Mouse (Mus musculus): Measurements from ENCODE around the gene 1700016D06Rik. TPM values are rescaled to one million over a fixed set of nuclear protein-coding genes. Genes with fewer than 3 reads are reported as not detected.
"Not testable (repeated sequence)": the region's sequence is repeated elsewhere in the genome, so short reads cannot be mapped to it uniquely, and the experiment has no call there.

The 1700016D06Rik gene
- polyA plus RNA-seq, 1 experiment from 2014 or later = not detected

DNA sequence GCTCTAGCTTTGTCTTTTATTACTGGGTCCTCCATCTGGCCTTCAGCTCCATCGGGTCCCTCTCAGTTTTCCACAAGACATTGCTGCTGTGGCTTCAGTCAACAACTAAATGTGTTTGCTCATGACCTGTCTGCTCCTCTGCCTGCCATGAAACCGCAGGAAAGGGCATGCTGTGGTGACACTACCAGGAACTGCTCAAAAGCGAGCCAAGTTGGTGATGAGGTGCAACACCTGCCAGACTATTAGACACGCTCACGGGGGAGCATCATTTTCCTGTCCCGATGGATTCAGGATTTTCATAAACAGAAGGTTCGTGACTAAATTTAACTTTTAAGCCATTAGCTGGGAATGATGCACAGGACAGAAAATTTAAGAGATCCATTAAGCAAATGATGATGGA, 16.3 kb downstream of the 1700016D06Rik start:
- H3K36me3 ChIP-seq = no peaks in the 10 kb centered on the region
- H3K27ac ChIP-seq (replicated peaks) = no peak overlapping the region
- ATAC-seq (ENCODE audit: extremely low read depth, insufficient number of reproducible peaks, low FRiP score, low TSS enrichment) = no peak
- WGBS = 82% methylated on average over 7 of the region's 7 CpGs
- H3K27me3 ChIP-seq (replicated peaks) = no peaks in the 10 kb centered on the region
- no peak overlapping the region for H3K4me2 ChIP-seq
- H3K9ac ChIP-seq = no peak overlapping the region
- H3K9me3 ChIP-seq = peaks cover 5% of the 10 kb centered on the region; the same call in 1 of the 2 replicates
- no peak overlapping the region for H3K4me3 ChIP-seq
- no peaks in the 10 kb centered on the region for H3K4me1 ChIP-seq

DNA sequence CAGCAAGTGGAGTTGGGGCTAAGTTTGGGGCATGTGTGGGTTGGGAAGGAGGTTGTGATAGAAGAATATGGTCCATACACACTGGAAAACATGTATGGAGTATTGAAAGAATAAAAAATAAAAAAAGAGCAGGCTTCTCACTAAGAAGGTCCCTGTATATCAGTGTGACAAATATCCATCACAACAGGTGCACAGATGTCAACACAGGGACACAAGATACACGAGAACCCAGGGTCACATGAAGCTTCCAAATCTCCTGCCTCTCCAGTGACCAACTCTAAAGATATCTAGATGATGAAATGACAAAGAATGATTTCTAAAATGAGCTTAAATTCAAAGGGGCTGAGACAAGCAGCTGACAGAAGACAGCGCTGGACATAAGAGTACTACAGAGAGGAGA, 32.6 kb downstream of the 1700016D06Rik start:
- ATAC-seq (ENCODE audit: extremely low read depth, insufficient number of reproducible peaks, low FRiP score, low TSS enrichment) = no peak
- Histone ChIP-seq H3K9ac (no peak overlapping the region), H3K27me3 (replicated peaks) (no peaks in the 10 kb centered on the region), H3K36me3 (no peaks in the 10 kb centered on the region), H3K4me2 (no peak overlapping the region), H3K9me3 (no peaks in the 10 kb centered on the region), H3K4me1 (0 out of 2 replicates have a peak, but pooled peaks cover 3% of the 10 kb centered on the region), H3K27ac (replicated peaks) (no peak overlapping the region), H3K4me3 (no peak overlapping the region)
- 62% methylated on average over 2 of the region's 2 CpGs for WGBS

DNA sequence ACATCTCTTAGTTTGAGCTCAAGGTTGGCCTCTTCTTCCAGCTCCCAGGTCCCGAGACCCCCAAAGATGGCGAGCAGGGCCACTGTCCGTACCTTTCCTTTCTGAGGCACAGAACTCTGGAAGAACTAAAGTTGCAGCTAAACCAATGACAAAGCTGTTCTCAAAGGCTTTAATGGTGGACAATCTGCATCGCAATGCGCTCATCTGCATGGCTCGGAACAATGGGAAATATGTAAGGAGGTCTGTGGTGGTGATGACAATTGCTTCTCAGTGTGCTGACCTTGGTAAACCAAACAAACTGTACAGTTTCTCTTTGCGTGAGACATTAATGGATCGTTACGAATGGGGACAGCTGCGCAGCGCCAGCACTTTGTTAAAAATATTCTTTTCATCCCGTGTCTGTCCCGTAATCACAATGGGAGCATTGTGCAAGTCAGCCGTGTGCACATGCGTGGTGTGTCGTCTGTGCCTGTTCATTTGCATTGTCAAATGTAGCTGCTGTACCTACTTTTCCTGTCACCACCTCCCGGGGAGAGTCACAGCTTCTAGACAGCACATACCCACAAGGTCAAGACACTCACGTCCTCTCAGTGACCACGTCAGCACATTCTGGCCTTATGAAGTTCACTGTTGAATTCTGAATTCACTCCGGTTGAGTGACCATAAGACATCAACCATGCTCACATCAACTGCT, 34.7 kb downstream of the 1700016D06Rik start:
- H3K4me3 ChIP-seq; H3K9me3 ChIP-seq; ATAC-seq (ENCODE audit: extremely low read depth, insufficient number of reproducible peaks, low FRiP score, low TSS enrichment); H3K4me1 ChIP-seq; H3K9ac ChIP-seq; H3K36me3 ChIP-seq; H3K27me3 ChIP-seq (replicated peaks); H3K27ac ChIP-seq (replicated peaks): not testable (repeated sequence)
- 0 out of 2 replicates have a peak overlapping the region, but pooled peaks have one; percentile 9 for H3K4me2 ChIP-seq
- 66% methylated on average over 20 of the region's 20 CpGs for WGBS

DNA sequence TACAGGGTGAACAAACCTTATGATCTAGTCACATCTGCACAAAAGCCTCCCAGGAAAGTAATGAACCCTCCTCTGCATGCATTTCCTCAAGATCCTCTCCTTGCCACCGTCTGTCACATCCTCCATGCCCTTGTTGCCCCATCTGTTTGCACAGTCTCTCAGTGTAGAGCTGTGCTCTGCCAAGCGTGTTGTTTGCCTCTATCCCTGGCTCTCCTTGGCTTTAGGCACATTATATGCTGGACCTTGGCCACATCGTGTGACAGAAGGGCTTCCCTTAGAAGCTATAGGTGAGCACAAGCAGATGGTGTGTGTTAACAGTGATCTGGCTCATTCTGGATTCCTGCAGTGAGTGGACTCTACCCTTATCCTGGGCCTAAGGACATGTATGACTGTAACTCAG, 38.9 kb downstream of the 1700016D06Rik start:
- 0 out of 2 replicates have a peak, but pooled peaks cover 5% of the 10 kb centered on the region for H3K4me1 ChIP-seq
- H3K9ac ChIP-seq = no peak overlapping the region
- ATAC-seq (ENCODE audit: extremely low read depth, insufficient number of reproducible peaks, low FRiP score, low TSS enrichment) = no peak
- no peak overlapping the region for H3K4me3 ChIP-seq
- H3K4me2 ChIP-seq = no peak overlapping the region
- H3K27me3 ChIP-seq (replicated peaks) = 0 out of 2 replicates have a peak, but pooled peaks cover 5% of the 10 kb centered on the region
- H3K36me3 ChIP-seq = no peaks in the 10 kb centered on the region
- H3K9me3 ChIP-seq = no peaks in the 10 kb centered on the region
- no peak overlapping the region for H3K27ac ChIP-seq (replicated peaks)
- WGBS = 78% methylated on average over 3 of the region's 3 CpGs

DNA sequence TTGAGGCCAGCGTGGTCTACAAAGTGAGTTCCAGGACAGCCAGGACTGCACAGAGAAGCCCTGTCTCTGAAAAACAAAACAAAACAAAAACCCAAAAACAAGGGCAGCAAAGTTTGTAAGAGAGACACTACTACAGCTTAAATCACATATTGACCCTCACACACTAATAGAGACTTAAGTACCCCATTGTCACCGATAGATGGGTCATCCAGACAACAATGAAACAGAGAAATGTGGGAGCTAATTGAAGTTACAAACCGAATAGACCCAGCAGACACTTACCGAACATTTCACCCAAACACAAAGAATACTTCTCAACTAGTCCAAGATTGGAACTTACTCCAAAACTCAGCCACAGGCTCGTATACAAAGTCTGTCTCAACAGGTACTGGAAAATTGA, 50.8 kb downstream of the 1700016D06Rik start:
- H3K9me3 ChIP-seq = no peaks in the 10 kb centered on the region
- no peak overlapping the region for H3K4me3 ChIP-seq
- H3K4me1 ChIP-seq = no peaks in the 10 kb centered on the region
- 85% methylated on average over 5 of the region's 5 CpGs for WGBS
- H3K36me3 ChIP-seq = no peaks in the 10 kb centered on the region
- no peak overlapping the region for H3K9ac ChIP-seq
- H3K4me2 ChIP-seq = no peak overlapping the region
- H3K27me3 ChIP-seq (replicated peaks) = no peaks in the 10 kb centered on the region
- H3K27ac ChIP-seq (replicated peaks) = no peak overlapping the region
- ATAC-seq (ENCODE audit: extremely low read depth, insufficient number of reproducible peaks, low FRiP score, low TSS enrichment) = no peak

DNA sequence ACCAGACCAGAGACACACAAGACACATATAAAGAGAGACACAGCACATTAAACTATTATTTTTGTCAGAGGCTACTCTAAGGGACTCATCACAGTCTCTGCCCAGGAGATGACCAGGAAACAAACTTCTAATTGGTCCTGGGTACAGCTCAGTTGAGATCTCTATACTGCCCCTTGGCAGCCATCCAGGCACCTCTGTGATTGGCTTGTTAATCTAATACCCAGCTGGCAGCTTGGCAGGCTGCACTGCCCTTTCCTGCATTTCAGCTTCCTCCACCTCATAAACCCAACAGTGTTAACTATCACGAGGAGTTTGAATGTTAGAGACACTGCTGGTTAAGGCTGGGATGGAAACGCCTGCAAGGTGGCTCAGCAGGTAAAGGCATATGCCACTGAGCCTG, 57.7 kb downstream of the 1700016D06Rik start:
- H3K4me3 ChIP-seq = no peak overlapping the region
- 68% methylated on average over 2 of the region's 2 CpGs for WGBS
- ATAC-seq (ENCODE audit: extremely low read depth, insufficient number of reproducible peaks, low FRiP score, low TSS enrichment) = no peak
- peaks cover 6% of the 10 kb centered on the region for H3K36me3 ChIP-seq
- H3K9ac ChIP-seq = no peak overlapping the region
- H3K9me3 ChIP-seq = peaks cover 7% of the 10 kb centered on the region; the same call in 1 of the 2 replicates
- H3K4me2 ChIP-seq = no peak overlapping the region
- H3K27me3 ChIP-seq (replicated peaks) = no peaks in the 10 kb centered on the region
- H3K4me1 ChIP-seq = 0 out of 2 replicates have a peak, but pooled peaks cover 2% of the 10 kb centered on the region
- H3K27ac ChIP-seq (replicated peaks) = no peak overlapping the region

DNA sequence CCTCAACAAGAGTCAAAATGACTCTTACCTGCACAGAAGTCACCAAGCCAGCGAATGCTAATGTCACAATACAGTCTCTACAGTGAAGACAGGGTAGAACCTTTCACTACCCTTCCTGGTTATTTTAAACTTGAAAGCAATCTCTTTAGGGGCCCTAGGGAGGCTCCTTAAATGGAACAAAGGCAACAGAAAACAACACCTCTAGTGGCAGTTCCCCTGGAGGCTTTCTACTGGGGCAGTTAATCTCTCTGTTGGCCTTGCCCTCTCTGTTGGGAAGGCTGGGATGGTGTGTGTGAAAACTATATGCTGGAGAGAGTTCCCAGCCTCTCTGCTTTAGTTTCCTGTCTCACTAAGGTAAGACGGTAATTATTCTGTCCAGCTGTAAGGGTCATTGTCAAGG, 60.3 kb downstream of the 1700016D06Rik start:
- H3K4me2 ChIP-seq = no peak overlapping the region
- no peak for ATAC-seq (ENCODE audit: extremely low read depth, insufficient number of reproducible peaks, low FRiP score, low TSS enrichment)
- no peak overlapping the region for H3K9ac ChIP-seq
- peaks cover 13% of the 10 kb centered on the region for H3K4me1 ChIP-seq
- H3K27ac ChIP-seq (replicated peaks) = no peak overlapping the region
- H3K4me3 ChIP-seq = no peak overlapping the region
- H3K9me3 ChIP-seq = peaks cover 7% of the 10 kb centered on the region; the same call in 1 of the 2 replicates
- H3K36me3 ChIP-seq = peaks cover 6% of the 10 kb centered on the region
- no peaks in the 10 kb centered on the region for H3K27me3 ChIP-seq (replicated peaks)
- WGBS = 48% methylated on average over 2 of the region's 2 CpGs

DNA sequence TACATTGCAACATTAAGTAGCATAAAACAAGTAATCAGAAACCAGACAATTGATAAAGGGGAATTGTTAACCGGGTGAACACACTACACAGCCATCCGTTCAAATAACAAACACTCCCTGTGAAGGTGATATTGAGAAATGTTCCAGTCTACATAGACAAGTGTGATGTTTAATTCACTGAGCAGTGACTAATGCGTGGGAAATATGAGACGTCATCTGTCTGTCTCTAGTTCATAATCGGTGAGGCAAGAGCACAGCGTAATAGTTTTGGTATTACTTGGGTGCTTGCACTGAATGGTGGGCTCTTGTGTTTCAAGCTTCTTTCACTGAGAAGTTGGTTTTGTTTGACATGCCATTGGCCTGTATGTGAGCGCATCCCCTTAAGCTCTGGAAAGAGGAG, 63.3 kb downstream of the 1700016D06Rik start:
- Histone ChIP-seq H3K27me3 (replicated peaks) (no peaks in the 10 kb centered on the region), H3K4me3 (no peak overlapping the region), H3K27ac (replicated peaks) (no peak overlapping the region), H3K36me3 (peaks cover 6% of the 10 kb centered on the region), H3K9ac (no peak overlapping the region), H3K9me3 (peaks cover 7% of the 10 kb centered on the region; the same call in 1 of the 2 replicates), H3K4me2 (no peak overlapping the region), H3K4me1 (peaks cover 32% of the 10 kb centered on the region)
- 87% methylated on average over 7 of the region's 7 CpGs for WGBS
- no peak for ATAC-seq (ENCODE audit: extremely low read depth, insufficient number of reproducible peaks, low FRiP score, low TSS enrichment)

DNA sequence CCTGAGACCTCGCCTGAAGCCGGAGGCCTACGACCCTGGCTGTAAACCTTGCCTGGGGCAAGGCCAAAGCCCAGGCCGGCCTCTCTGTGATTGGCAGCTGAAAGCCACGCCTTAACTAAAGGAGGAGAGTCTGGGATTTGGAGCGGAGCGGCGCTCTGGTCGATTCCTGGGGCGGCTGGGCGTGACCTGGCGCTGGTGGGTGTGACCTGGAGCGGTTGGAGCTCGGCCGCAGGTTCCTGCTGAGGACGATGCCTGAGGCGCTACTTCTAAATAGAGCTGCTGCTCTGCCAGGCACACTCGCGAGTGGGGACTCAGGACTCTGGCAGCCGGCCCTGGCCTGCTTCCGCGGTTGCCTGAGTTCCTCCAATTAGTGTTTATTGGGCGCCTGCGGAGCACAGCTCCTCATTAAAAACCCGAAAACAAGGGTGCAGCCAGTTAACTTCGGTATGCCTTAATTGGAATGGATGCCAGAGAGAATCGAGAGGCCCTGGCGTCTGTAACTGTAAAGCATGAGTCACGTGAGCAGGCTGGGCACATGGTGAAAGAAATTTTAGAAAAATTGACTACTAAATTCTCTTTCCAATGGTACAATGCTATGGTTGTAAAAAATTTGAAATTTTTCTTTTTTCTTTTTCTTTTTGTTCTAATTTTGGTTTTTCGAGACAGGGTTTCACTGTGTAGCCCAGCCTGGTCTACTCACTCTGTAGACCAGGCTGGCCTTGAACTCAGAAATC, 64.4 kb downstream of the 1700016D06Rik start:
- H3K4me1 ChIP-seq = peaks cover 42% of the 10 kb centered on the region
- peak overlapping the region; percentile 99 for H3K27ac ChIP-seq (replicated peaks)
- peak overlapping the region; percentile 94 for H3K4me2 ChIP-seq
- peak; percentile 51 for ATAC-seq (ENCODE audit: extremely low read depth, insufficient number of reproducible peaks, low FRiP score, low TSS enrichment)
- H3K9me3 ChIP-seq = 0 out of 2 replicates have a peak, but pooled peaks cover 4% of the 10 kb centered on the region
- H3K36me3 ChIP-seq = peaks cover 13% of the 10 kb centered on the region
- no peaks in the 10 kb centered on the region for H3K27me3 ChIP-seq (replicated peaks)
- 3% methylated on average over 30 of the region's 30 CpGs for WGBS
- peak overlapping the region; percentile 97 for H3K9ac ChIP-seq
- H3K4me3 ChIP-seq = peak overlapping the region; percentile 97

DNA sequence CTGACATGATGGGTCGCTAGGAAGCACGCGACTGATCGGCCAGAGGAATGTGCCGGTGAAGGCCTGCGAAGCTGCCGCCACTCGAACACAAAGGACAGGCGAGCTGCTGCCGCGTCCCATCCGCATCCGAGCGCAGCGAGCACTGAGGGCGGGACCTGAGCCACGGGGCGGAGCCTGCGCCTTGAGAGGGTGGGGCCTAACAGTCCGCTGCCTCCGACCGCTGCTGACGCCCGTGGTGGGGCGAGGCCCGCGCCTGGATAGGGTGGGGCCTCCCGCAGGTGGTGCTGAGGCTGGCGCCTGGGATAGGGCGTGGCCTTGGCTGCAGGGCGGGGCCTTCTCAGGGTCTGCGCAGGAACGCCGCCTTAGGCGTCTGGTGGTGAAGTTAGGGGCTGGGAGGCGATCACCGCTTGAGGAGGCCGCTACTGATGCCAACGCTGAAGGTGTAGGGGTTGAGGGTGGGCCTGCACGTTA, 65.2 kb downstream of the 1700016D06Rik start, which contains the start of gene Ankrd10:
TSS of gene Ankrd10 (minus strand) at position 147 of the 471 bp plus-strand sequence.
- H3K27ac ChIP-seq (replicated peaks) = peak within 1 kb of the TSS; percentile 99
- peak within 1 kb of the TSS; percentile 94 for H3K4me2 ChIP-seq
- WGBS = under 1% methylated on average over 40 of the region's 40 CpGs
- peaks cover 15% of the 10 kb centered on the region for H3K36me3 ChIP-seq
- ATAC-seq (ENCODE audit: extremely low read depth, insufficient number of reproducible peaks, low FRiP score, low TSS enrichment) = peak; percentile 96
- H3K27me3 ChIP-seq (replicated peaks) = no peaks in the 10 kb centered on the region
- H3K4me1 ChIP-seq = peaks cover 46% of the 10 kb centered on the region
- peak within 1 kb of the TSS; percentile 97 for H3K4me3 ChIP-seq
- H3K9me3 ChIP-seq = no peaks in the 10 kb centered on the region
- peak within 1 kb of the TSS; percentile 97 for H3K9ac ChIP-seq

DNA sequence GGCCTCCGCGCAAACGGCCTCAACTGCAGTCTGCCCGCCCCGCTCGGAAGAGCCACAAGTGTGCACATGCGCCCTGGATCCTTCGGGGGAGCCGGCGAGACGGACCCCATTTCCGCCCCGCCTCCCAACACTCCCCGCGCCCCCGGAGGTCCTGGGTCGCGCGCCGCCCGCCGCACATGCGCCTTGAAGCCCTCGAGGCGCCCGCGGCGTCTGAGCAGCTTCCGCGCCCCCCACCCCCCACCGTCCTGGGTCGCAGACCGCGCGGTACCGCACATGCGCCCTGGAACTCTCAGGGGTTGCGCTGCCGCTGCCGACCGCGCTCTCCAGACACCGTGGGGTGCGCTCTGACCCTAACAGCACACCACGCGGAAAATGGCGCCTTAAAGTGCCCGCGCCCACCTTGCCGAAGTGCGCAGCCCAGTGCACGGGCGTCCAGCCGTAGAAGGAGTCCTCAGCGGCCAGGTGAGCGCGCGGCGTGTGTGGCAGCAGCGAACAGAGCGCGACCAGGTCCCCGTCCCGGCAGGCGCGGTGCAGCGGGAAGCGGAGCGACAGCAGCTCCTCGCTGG, 65.8 kb downstream of the 1700016D06Rik start:
- ATAC-seq (ENCODE audit: extremely low read depth, insufficient number of reproducible peaks, low FRiP score, low TSS enrichment) = peak; percentile 45
- under 1% methylated on average over 70 of the region's 70 CpGs for WGBS
- Histone ChIP-seq H3K9ac (peak overlapping the region; percentile 97), H3K9me3 (no peaks in the 10 kb centered on the region), H3K4me2 (peak overlapping the region; percentile 94), H3K27ac (replicated peaks) (peak overlapping the region; percentile 99), H3K36me3 (peaks cover 20% of the 10 kb centered on the region), H3K4me1 (peaks cover 50% of the 10 kb centered on the region), H3K27me3 (replicated peaks) (no peaks in the 10 kb centered on the region), H3K4me3 (peak overlapping the region; percentile 97)
